Mouse (Mus musculus): ENCODE measurements at regions not wholly inside any gene's neighbourhood (a gene's known extent, or its start where the extent isn't known, plus 50 kb on each side); places are given as distances from the start of the nearest gene placed in this dataset.

DNA sequence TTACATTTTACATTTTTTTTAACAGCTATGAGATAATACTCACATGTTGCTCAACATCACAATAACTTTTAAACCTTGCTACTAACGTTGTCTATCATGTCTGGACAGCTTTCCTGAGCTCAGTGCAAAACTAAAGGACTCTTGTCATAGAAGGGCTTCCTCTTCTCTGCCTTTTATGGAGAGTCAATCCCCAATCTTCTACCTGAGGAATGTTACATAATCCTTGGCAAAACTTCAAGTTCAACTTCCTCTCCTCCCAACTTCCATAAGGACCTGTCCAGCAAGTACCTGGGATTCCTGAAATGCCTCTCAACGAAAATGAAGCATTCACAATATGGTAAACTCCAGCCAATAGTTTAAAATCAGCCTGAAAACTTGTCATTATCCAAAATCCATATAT, 96.2 kb upstream of the Spopl start:
- DNase-seq = no peak

DNA sequence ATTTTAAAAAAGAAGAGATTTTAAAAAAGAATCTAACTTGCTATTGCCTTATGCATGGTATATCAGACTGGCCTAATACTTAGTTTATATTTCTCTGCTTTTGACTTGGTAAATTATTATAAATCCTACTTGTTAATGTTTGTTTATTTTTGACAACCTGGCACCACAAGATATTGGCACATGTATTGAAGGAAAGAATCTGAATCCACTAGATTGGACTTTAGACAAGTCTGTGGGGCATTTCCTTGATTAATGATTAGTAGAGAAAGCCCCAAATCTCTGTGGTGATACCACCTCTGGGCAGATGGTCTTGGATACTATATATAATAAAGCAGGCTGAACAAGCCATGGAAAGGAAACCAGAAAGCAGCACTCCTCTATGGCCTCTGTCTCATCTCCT, 94.2 kb upstream of the Spopl start:
- peak; percentile 7 to 49 for DNase-seq
